Mouse (Mus musculus) thymus, adult 2 months (tissue): ENCODE data around the gene Bivm. TPM values are rescaled to one million over a fixed set of nuclear protein-coding genes. Genes with fewer than 3 reads are reported as not detected.

Experiments
- DNase-seq: peaks from one replicate; pipeline ENCODE4 v3.0.0; 2021
- H3K27ac ChIP-seq: fragments of 200-500 bp; 2 replicates; pipeline ENCODE4 v1.5.1; 2012; ENCODE audit warnings: low read length, control low read depth; ENCODE audit not compliant: control insufficient read depth, insufficient read depth
- H3K27me3 ChIP-seq: fragments of 200-500 bp; 2 replicates; pipeline ENCODE4 v1.6.1; 2012; ENCODE audit warnings: mild to moderate bottlenecking, low read length, moderate library complexity, mixed read lengths; ENCODE audit not compliant: control insufficient read depth, insufficient read depth
- H3K36me3 ChIP-seq: fragments of 200-500 bp; 2 replicates; pipeline ENCODE4 v1.6.1; 2012; ENCODE audit warnings: mild to moderate bottlenecking, low read length, moderate library complexity; ENCODE audit not compliant: control insufficient read depth, insufficient read depth
- H3K4me1 ChIP-seq: fragments of 200-500 bp; replicated peaks from 2 replicates; pipeline ENCODE4 v1.6.1; 2012; ENCODE audit warnings: low read length; ENCODE audit not compliant: control insufficient read depth, insufficient read depth
- H3K4me3 ChIP-seq: fragments of 200-500 bp; 2 replicates; pipeline ENCODE4 v1.5.1; 2012; ENCODE audit warnings: mild to moderate bottlenecking, low read length, control low read depth, moderate library complexity; ENCODE audit not compliant: control insufficient read depth, insufficient read depth
- CTCF ChIP-seq: fragments of 200-500 bp; IDR thresholded peaks from 2 replicates; pipeline ENCODE4 v1.5.1; 2012; ENCODE audit warnings: mild to moderate bottlenecking, control low read depth, low read length, moderate library complexity, borderline replicate concordance; ENCODE audit not compliant: control insufficient read depth, poor library complexity, insufficient read depth; ENCODE audit errors: extremely low read depth
- POLR2A ChIP-seq: fragments of 200-500 bp; IDR thresholded peaks from 2 replicates; pipeline ENCODE4 v1.6.1; 2012; ENCODE audit warnings: mild to moderate bottlenecking, low read length, control low read depth, moderate library complexity; ENCODE audit not compliant: control insufficient read depth, poor library complexity, insufficient read depth; ENCODE audit errors: extremely low read depth
- WGBS: fragments of 180-500 bp; shearing (Covaris S2); methylation state at CpG from one replicate; pipeline ENCODE4 v1.1.7; 2018; 5-methylcytosine and 5-hydroxymethylcytosine counted together
- polyA plus RNA-seq: library from polyadenylated mRNA; depleted of rRNA; stranded (reverse); fragments of >200 nt; gene quantifications from 2 replicates; pipeline ENCODE4 v1.2.3, GENCODE M21; 2012; rRNA removed

Gene Bivm
- polyA plus RNA-seq, 1 experiment, result 4.2 TPM

- Histone ChIP-seq H3K27me3 (no peaks in the 10 kb centered on the region), H3K4me3 (no peak overlapping the region), H3K27ac (no peak overlapping the region), H3K4me1 (no peaks in the 10 kb centered on the region), H3K36me3 (peaks cover 41% of the 10 kb centered on the region)
- TF ChIP-seq POLR2A (no peak), CTCF (no peak)
- DNase-seq, result no peak
- WGBS, result 87% methylated on average over 8 of the region's 8 CpGs
Observed at GRCm38 (mm10) chr1:44173903-44174302, 55.1 kb downstream of the Bivm start.

GRCm38 (mm10) chr1:44178086-44178485 lies 59.3 kb downstream of the Bivm start:
- TF ChIP-seq CTCF, result no peak
- TF ChIP-seq POLR2A, result no peak
- H3K27ac ChIP-seq, result no peak overlapping the region
- H3K4me3 ChIP-seq, result no peak overlapping the region
- DNase-seq, result no peak
- H3K36me3 ChIP-seq, result peaks cover 41% of the 10 kb centered on the region
- no peaks in the 10 kb centered on the region for H3K27me3 ChIP-seq
- no peaks in the 10 kb centered on the region for H3K4me1 ChIP-seq
- WGBS, result 82% methylated on average over 5 of the region's 5 CpGs

GRCm38 (mm10) chr1:44186396-44186795 lies 67.6 kb downstream of the Bivm start:
- DNase-seq, result no peak
- H3K27me3 ChIP-seq, result no peaks in the 10 kb centered on the region
- H3K4me3 ChIP-seq, result no peak overlapping the region
- no peaks in the 10 kb centered on the region for H3K4me1 ChIP-seq
- TF ChIP-seq CTCF (no peak), POLR2A (no peak)
- no peaks in the 10 kb centered on the region for H3K36me3 ChIP-seq
- H3K27ac ChIP-seq, result no peak overlapping the region

Other genes starting within 250 kb of the Bivm start
- gene Tpp2, start 185.3 kb upstream of the Bivm start, polyA plus RNA-seq, result 12.0 and 13.4 TPM in 2 replicates
- gene Mettl21c, start 98.9 kb upstream of the Bivm start, polyA plus RNA-seq, result 0.08 and 0.42 TPM in 2 replicates
- gene Gm8251, start 57.0 kb upstream of the Bivm start, polyA plus RNA-seq, result 0.13 and 0.18 TPM in 2 replicates
- gene Tex30, start 16.5 kb upstream of the Bivm start, polyA plus RNA-seq, result 24.3 and 25.1 TPM in 2 replicates
- gene Kdelc1, start 149 bp upstream of the Bivm start, polyA plus RNA-seq, result 10.9 and 11.9 TPM in 2 replicates
- 5.9 and 6.2 TPM in 2 replicates for gene Ercc5, start 28.8 kb downstream of the Bivm start, polyA plus RNA-seq
- not detected in 2 replicates for gene Mettl21e, start 100.0 kb downstream of the Bivm start, polyA plus RNA-seq